Mouse (Mus musculus) ES-E14 (cell line): ENCODE results near the gene Klc2. TPM values are rescaled to one million over a fixed set of nuclear protein-coding genes. Genes with fewer than 3 reads are reported as not detected.
"Not testable (repeated sequence)": the region's sequence is repeated elsewhere in the genome, so short reads cannot be mapped to it uniquely, and the experiment has no call there.

Source experiments
- DNase-seq: peaks from one replicate; pipeline ENCODE4 v3.0.0-alpha.2; 2013; ENCODE audit warnings: low read depth, low spot score
- H3K27ac ChIP-seq: 2 replicates; pipeline ENCODE4 v1.5.1; 2012; ENCODE audit warnings: low read depth, mild to moderate bottlenecking, low read length, moderate library complexity, mixed read lengths; ENCODE audit not compliant: poor library complexity, insufficient read depth, severe bottlenecking
- H3K36me3 ChIP-seq: 2 replicates; pipeline ENCODE4 v1.6.1; 2012; ENCODE audit warnings: mild to moderate bottlenecking, low read length, moderate library complexity, mixed read lengths; ENCODE audit not compliant: control insufficient read depth, poor library complexity, insufficient read depth, severe bottlenecking
- H3K4me1 ChIP-seq, 2 experiments: fragments of 150-350 bp in 1 of 2; sonication (generic) in 1 of 2; 2 replicates each; pipeline ENCODE4 v1.6.1; 2012; ENCODE audit warnings: low read length in 2 of 2, mild to moderate bottlenecking in 1 of 2, mixed read lengths in 1 of 2; ENCODE audit not compliant: control insufficient read depth in 2 of 2, insufficient read depth in 2 of 2, poor library complexity in 1 of 2
- H3K4me3 ChIP-seq, 2 experiments: fragments of 150-350 bp in 1 of 2; sonication (generic) in 1 of 2; 2 replicates each; pipeline ENCODE4 v1.5.1; 2012; ENCODE audit warnings: low read length in 2 of 2, low read depth in 1 of 2, mild to moderate bottlenecking in 1 of 2, mixed read lengths in 1 of 2; ENCODE audit not compliant: insufficient read depth in 1 of 2, poor library complexity in 1 of 2, severe bottlenecking in 1 of 2
- H3K9ac ChIP-seq: 2 replicates; pipeline ENCODE4 v1.6.1; 2012; ENCODE audit warnings: low read depth, mild to moderate bottlenecking, low read length, mixed read lengths; ENCODE audit not compliant: poor library complexity, insufficient read depth, severe bottlenecking
- H3K9me3 ChIP-seq: fragments of 150-350 bp; sonication (generic); 2 replicates; pipeline ENCODE4 v1.6.1; 2012; ENCODE audit warnings: low read depth, mild to moderate bottlenecking, low read length; ENCODE audit not compliant: control insufficient read depth, insufficient read depth
- CHD2 ChIP-seq: IDR thresholded peaks from 2 replicates; pipeline ENCODE4 v1.6.1; 2014; ENCODE audit warnings: mild to moderate bottlenecking, low read depth, low read length, inconsistent platforms
- HCFC1 ChIP-seq: IDR thresholded peaks from 2 replicates; pipeline ENCODE4 v1.6.1; 2012; ENCODE audit warnings: low read length, inconsistent platforms, borderline replicate concordance; ENCODE audit not compliant: insufficient read depth
- MAFK ChIP-seq: IDR thresholded peaks from 2 replicates; pipeline ENCODE4 v1.6.1; 2014; ENCODE audit warnings: mild to moderate bottlenecking, low read depth, low read length, inconsistent platforms; ENCODE audit not compliant: insufficient read depth
- ZC3H11A ChIP-seq: IDR thresholded peaks from 2 replicates; pipeline ENCODE4 v1.6.1; 2012; ENCODE audit warnings: low read depth, mild to moderate bottlenecking, inconsistent platforms, low read length, borderline replicate concordance
- ZNF384 ChIP-seq: IDR thresholded peaks from 2 replicates; pipeline ENCODE4 v1.6.1; 2012; ENCODE audit warnings: low read depth, low read length, inconsistent platforms
- in situ Hi-C, 2 experiments: fragments of 600-800 bp; cut with MboI; formaldehyde crosslinking; loops; one replicate each; pipeline ENCODE4 v1.15.1; 2025; ENCODE audit warnings: low sequenced_read_pairs in 2 of 2, inconsistent platforms in 1 of 2; ENCODE audit not compliant: unreplicated experiment in 2 of 2
- total RNA-seq: library from RNA; depleted of rRNA; stranded (reverse); fragments of 300-350 nt; gene quantifications from 2 replicates; pipeline ENCODE4 v1.2.3, GENCODE M21; 2012

Klc2 gene
- total RNA-seq, 1 experiment: 14.7 TPM

DNA sequence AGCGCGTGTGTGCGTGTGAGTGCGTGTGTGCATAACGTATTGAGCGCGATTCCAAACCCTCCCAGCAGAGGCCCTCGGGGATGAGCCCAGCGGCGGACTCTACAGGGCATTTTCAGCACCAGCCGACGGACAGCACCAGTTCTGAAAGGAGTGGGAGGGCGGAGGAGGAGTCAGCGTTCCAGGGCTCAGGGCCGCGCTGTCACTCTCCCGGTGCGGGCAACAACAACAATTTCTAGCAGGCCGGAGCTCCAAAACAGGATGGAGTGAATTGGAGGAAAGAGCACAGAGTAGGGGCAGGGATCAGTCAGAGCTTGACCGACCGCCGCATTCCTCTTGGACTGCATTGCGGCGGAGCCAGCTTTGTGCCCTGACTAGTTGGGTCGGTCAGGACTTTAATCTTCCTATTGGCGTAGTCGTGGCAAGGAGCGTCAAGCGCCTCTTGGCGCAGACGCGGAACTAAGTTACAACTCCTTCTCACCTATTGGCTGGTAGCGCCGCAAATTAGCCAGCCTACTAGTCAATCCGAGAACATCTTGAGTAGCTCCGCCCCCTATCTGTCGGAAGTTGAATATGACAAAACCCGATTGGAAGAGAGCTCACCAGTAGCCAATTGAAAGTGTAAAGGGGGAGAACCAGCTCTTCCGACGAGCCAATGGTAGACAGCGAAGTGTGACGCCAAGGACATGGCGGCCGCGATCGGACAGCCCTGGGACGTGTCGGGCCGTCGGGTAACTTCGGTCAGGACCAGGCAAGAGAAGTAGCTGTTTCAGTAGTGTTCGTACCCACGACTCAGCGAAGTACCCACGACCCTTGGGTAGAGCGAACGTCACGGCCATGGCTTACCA lies 30.3 kb downstream of the Klc2 start, which contains the start of gene Yif1a:
Yif1a (plus strand) TSS at position 655 of the 845 bp plus-strand sequence.
- Histone ChIP-seq H3K9me3 (no peaks in the 10 kb centered on the region), H3K4me3 (peak within 1 kb of the TSS; percentile 96), H3K9ac (peak within 1 kb of the TSS; percentile 88), H3K4me1 (peaks cover 2 to 16% of the 10 kb centered on the region in 2 experiments; a peak in 3 of 4 replicates), H3K36me3 (peaks cover 10% of the 10 kb centered on the region), H3K27ac (no peak within 1 kb of the TSS; the same call in 1 of the 2 replicates)
- DNase-seq: peak; percentile 98
- TF ChIP-seq ZNF384: 0 out of 2 replicates have a peak, but pooled peaks have one; percentile 6
- peak; percentile 79 for TF ChIP-seq CHD2
- TF ChIP-seq MAFK: no peak
- TF ChIP-seq ZC3H11A: peak; percentile 31; the same call in 1 of the 2 replicates
- peak; percentile 65; the same call in 1 of the 2 replicates for TF ChIP-seq HCFC1
- in situ Hi-C loops: no loop called here

DNA sequence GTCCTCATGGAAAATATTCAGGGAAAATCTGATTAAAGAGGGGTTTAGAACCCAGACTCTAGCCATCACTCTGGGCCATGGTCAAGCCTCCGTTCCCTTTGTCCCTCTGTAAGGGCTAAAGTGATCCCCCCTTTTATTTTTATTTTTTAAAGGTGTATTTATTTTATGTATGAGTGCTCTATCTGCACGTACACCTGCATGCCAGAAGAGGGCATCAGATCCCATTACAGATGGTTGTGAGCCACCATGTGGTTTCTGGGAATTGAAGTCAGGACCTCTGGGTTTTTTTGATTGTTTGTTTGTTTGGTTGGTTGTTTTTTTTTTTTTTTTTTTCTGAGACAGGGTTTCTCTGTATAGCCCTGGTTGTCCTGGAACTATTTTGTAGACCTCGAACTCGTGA lies 31.8 kb downstream of the Klc2 start:
- in situ Hi-C loops: not testable (repeated sequence)

DNA sequence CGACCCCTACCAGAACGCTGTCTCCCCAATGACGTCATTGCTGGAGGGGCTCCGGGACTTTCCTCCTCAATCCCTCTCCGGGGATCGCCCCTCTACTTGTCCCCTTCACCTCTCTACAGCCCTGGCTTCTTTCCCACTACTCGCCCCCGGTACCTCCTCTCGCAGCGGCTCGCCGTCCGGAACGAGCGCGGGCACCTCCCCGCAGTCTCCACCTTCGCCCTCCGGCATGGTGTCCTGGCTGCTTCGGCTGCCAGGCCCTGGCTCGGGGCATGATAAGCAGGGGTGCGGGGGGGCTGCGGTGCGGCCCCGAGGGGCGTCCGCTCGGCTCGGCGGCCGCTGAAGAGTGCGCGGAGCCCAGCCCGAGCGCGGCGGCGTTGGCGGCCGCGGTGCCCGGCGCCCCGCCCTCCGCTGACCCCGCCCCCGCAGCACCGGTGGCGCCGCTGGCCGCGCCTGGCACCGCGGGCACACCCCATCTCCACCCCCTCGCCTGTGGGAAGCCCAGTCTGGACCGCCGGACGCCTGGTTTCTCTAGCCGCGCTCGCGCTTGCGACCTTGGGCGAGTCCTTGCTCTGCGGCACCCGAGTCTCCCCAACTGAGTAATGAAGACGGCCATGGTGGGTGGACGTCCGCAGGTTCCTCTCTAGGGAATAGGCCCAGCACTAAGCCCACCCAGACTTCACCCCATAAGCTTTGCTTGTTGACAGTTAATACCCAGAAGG lies 33.1 kb downstream of the Klc2 start, which contains the start of gene Tmem151a:
Tmem151a (minus strand) TSS at position 387 of the 719 bp plus-strand sequence.
- Histone ChIP-seq H3K36me3 (peaks cover 2% of the 10 kb centered on the region; the same call in 1 of the 2 replicates), H3K9me3 (no peaks in the 10 kb centered on the region), H3K9ac (peak within 1 kb of the TSS; percentile 74), H3K4me3 (peak within 1 kb of the TSS; percentile 76 to 85), H3K4me1 (peaks cover 2 to 20% of the 10 kb centered on the region in 2 experiments; a peak in 3 of 4 replicates), H3K27ac (no peak within 1 kb of the TSS)
- no peak for TF ChIP-seq MAFK
- no peak for TF ChIP-seq HCFC1
- TF ChIP-seq CHD2: no peak
- TF ChIP-seq ZC3H11A: no peak
- TF ChIP-seq ZNF384: no peak
- in situ Hi-C loops: no loop called here
- no peak for DNase-seq

More for the DNA sequence above, 31.8 kb downstream of the Klc2 start:
- not testable (repeated sequence) for H3K9ac ChIP-seq, H3K4me3 ChIP-seq, DNase-seq, H3K9me3 ChIP-seq, H3K27ac ChIP-seq, H3K36me3 ChIP-seq
- peaks cover 2 to 20% of the 10 kb centered on the region in 2 experiments; a peak in 3 of 4 replicates for H3K4me1 ChIP-seq

DNA sequence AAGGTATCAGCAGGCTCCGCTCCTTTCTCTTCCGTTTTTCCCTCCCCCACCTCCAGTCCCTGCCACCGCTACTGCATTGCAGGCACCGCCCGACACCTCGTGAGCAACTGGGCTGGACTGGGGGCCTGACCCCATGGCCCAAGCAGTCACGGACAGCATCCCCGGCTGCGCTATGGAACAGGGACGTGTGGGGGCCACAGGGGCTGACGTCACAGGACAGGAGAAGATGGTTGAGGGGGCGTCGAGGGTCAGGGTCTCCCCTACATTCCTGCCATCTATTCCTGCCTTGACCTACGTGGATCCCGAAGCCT lies 33.6 kb downstream of the Klc2 start:
- Histone ChIP-seq H3K4me3 (peak overlapping the region; percentile 76 to 85), H3K4me1 (peaks cover 2 to 20% of the 10 kb centered on the region in 2 experiments; a peak in 3 of 4 replicates), H3K9ac (peak overlapping the region; percentile 74; the same call in 1 of the 2 replicates), H3K36me3 (peaks cover 2% of the 10 kb centered on the region; the same call in 1 of the 2 replicates), H3K27ac (no peak overlapping the region), H3K9me3 (no peaks in the 10 kb centered on the region)
- in situ Hi-C loops: no loop called here
- no peak for TF ChIP-seq ZNF384
- no peak for TF ChIP-seq MAFK
- no peak for TF ChIP-seq ZC3H11A
- TF ChIP-seq CHD2: no peak
- no peak for TF ChIP-seq HCFC1
- no peak for DNase-seq
